Mouse (Mus musculus) embryo, embryonic 11.5 days (tissue): Measurements from ENCODE around the gene Auts2.

Source experiments
- DNase-seq: peaks from one replicate; pipeline ENCODE4 v3.0.0-alpha.2; 2012; ENCODE audit warnings: low read depth, low spot score

Gene Auts2

GRCm38 (mm10) chr5:131575733-131576265 lies 967.3 kb downstream of the Auts2 start:
- no peak for DNase-seq

- no peak for DNase-seq
Observed at GRCm38 (mm10) chr5:131575086-131575514, 968.0 kb downstream of the Auts2 start.

GRCm38 (mm10) chr5:131574469-131575085 lies 968.6 kb downstream of the Auts2 start:
- no peak for DNase-seq

- no peak for DNase-seq
Observed at GRCm38 (mm10) chr5:131573296-131574177, 969.6 kb downstream of the Auts2 start.

- DNase-seq: no peak
Observed at GRCm38 (mm10) chr5:131566032-131566431, 977.1 kb downstream of the Auts2 start.

- DNase-seq: no peak
Observed at GRCm38 (mm10) chr5:131563630-131564252, 979.4 kb downstream of the Auts2 start.

GRCm38 (mm10) chr5:131560773-131561560 lies 982.2 kb downstream of the Auts2 start:
- no peak for DNase-seq

GRCm38 (mm10) chr5:131558403-131559174 lies 984.6 kb downstream of the Auts2 start:
- no peak for DNase-seq

GRCm38 (mm10) chr5:131557591-131558385 lies 985.4 kb downstream of the Auts2 start:
- DNase-seq: no peak

GRCm38 (mm10) chr5:131548932-131549563 lies 994.1 kb downstream of the Auts2 start:
- DNase-seq: peak; percentile 36

GRCm38 (mm10) chr5:131547926-131548325 lies 995.2 kb downstream of the Auts2 start:
- DNase-seq: no peak

- no peak for DNase-seq
Observed at GRCm38 (mm10) chr5:131546414-131546813, 996.7 kb downstream of the Auts2 start.

GRCm38 (mm10) chr5:131544381-131544780 lies 998.8 kb downstream of the Auts2 start:
- no peak for DNase-seq

- DNase-seq: peak; percentile 59
Observed at GRCm38 (mm10) chr5:131538311-131538915, 1004.7 kb downstream of the Auts2 start.

- DNase-seq: peak; percentile 59
Observed at GRCm38 (mm10) chr5:131537831-131538310, 1005.3 kb downstream of the Auts2 start.

- DNase-seq: peak; percentile 66
Observed at GRCm38 (mm10) chr5:131537155-131537830, 1005.9 kb downstream of the Auts2 start.

GRCm38 (mm10) chr5:131535752-131536151 lies 1007.4 kb downstream of the Auts2 start:
- no peak for DNase-seq

- peak; percentile 37 for DNase-seq
Observed at GRCm38 (mm10) chr5:131533815-131534214, 1009.3 kb downstream of the Auts2 start.
